Mouse (Mus musculus) G1E (cell line): Measurements from ENCODE around the gene Pprc1. TPM values are rescaled to one million over a fixed set of nuclear protein-coding genes. Genes with fewer than 3 reads are reported as not detected.

Experiments
- ATAC-seq: 2 replicates; pipeline ENCODE4 v1.8.0; 2016; ENCODE audit warnings: mild to moderate bottlenecking; ENCODE audit not compliant: insufficient number of reproducible peaks, poor library complexity, low FRiP score, severe bottlenecking; ENCODE audit errors: extremely low read depth
- DNase-seq: peaks from one replicate; pipeline ENCODE4 v3.0.0; 2012; ENCODE audit warnings: low spot score
- H3K27me3 ChIP-seq: 2 replicates; pipeline ENCODE4 v1.6.1; 2012; ENCODE audit warnings: mild to moderate bottlenecking, low read length, inconsistent platforms; ENCODE audit not compliant: insufficient read depth
- H3K36me3 ChIP-seq: replicated peaks from 2 replicates; pipeline ENCODE3; 2012; ENCODE audit warnings: mild to moderate bottlenecking, inconsistent platforms
- H3K4me1 ChIP-seq: 2 replicates; pipeline ENCODE4 v1.6.1; 2012; ENCODE audit warnings: low read depth, low read length, inconsistent platforms, mixed read lengths; ENCODE audit not compliant: insufficient read depth
- H3K4me3 ChIP-seq: 2 replicates; pipeline ENCODE4 v1.5.1; 2012; ENCODE audit warnings: low read depth, mild to moderate bottlenecking, inconsistent platforms, low read length, moderate library complexity, mixed read lengths
- H3K9me3 ChIP-seq: replicated peaks from 2 replicates; pipeline ENCODE4 v1.6.1; 2012; ENCODE audit warnings: inconsistent platforms
- CTCF ChIP-seq: IDR thresholded peaks from 2 replicates; pipeline ENCODE4 v1.5.1; 2012; ENCODE audit warnings: low read depth, low read length, inconsistent platforms, mixed read lengths
- GATA1 ChIP-seq: IDR thresholded peaks from 2 replicates; pipeline ENCODE4 v1.6.1; 2012; ENCODE audit warnings: borderline replicate concordance, low read length, inconsistent platforms, mixed read lengths
- GATA2 ChIP-seq: IDR thresholded peaks from 2 replicates; pipeline ENCODE4 v1.6.1; 2012; ENCODE audit warnings: low read depth, low read length, inconsistent platforms, borderline replicate concordance
- POLR2AphosphoS5 ChIP-seq: IDR thresholded peaks from 2 replicates; pipeline ENCODE4 v1.6.1; 2012; ENCODE audit warnings: low read depth, low read length, inconsistent platforms; ENCODE audit not compliant: insufficient replicate concordance
- TAL1 ChIP-seq: conservative IDR thresholded peaks from 2 replicates; pipeline ENCODE4 v1.6.1; 2012; ENCODE audit warnings: low read depth, low read length, inconsistent platforms, mixed read lengths
- polyA plus RNA-seq: library from polyadenylated mRNA; stranded (reverse); fragments of >175 nt; gene quantifications from 2 replicates; pipeline ENCODE4 v1.2.3, GENCODE M21; 2012
- total RNA-seq, 2 experiments: library from RNA; stranded (forward) in 1 of 2; stranded (reverse) in 1 of 2; fragments of 200-1000 nt in 1 of 2; fragments of >200 nt in 1 of 2; fragmentation: Nextera tagmentation in 1 of 2; gene quantifications; 2 replicates each; pipeline ENCODE4 v1.2.3; 2014 to 2017

The Pprc1 gene
- total and polyA plus RNA-seq, 3 experiments, result 11.8 to 132 (median 73.3) TPM

GRCm38 (mm10) chr19:46087871-46088270 is 43.2 kb downstream of the Pprc1 start:
- Histone ChIP-seq H3K27me3 (peaks cover 5% of the 10 kb centered on the region; the same call in 1 of the 2 replicates), H3K4me3 (no peak overlapping the region), H3K4me1 (peaks cover 5% of the 10 kb centered on the region), H3K36me3 (peaks cover 46% of the 10 kb centered on the region), H3K9me3 (no peaks in the 10 kb centered on the region)
- TF ChIP-seq GATA1 (no peak), POLR2AphosphoS5 (no peak), CTCF (no peak), GATA2 (no peak), TAL1 (no peak)
- no peak for DNase-seq
- no peak for ATAC-seq

- H3K4me3 ChIP-seq, result no peak overlapping the region
- H3K36me3 ChIP-seq, result peaks cover 9% of the 10 kb centered on the region
- peaks cover 11% of the 10 kb centered on the region; the same call in 1 of the 2 replicates for H3K27me3 ChIP-seq
- no peaks in the 10 kb centered on the region for H3K9me3 ChIP-seq
- DNase-seq, result no peak
- ATAC-seq, result no peak
- H3K4me1 ChIP-seq, result no peaks in the 10 kb centered on the region; the same call in 1 of the 2 replicates
- TF ChIP-seq GATA1 (no peak), GATA2 (no peak), POLR2AphosphoS5 (no peak), CTCF (no peak)
Measured at GRCm38 (mm10) chr19:46091641-46092040, 47.0 kb downstream of the Pprc1 start.

GRCm38 (mm10) chr19:46094144-46094543 is 49.5 kb downstream of the Pprc1 start:
- Histone ChIP-seq H3K36me3 (no peaks in the 10 kb centered on the region), H3K4me3 (no peak overlapping the region), H3K4me1 (no peaks in the 10 kb centered on the region), H3K9me3 (no peaks in the 10 kb centered on the region; the same call in 1 of the 2 replicates), H3K27me3 (peaks cover 11% of the 10 kb centered on the region; the same call in 1 of the 2 replicates)
- DNase-seq (no peak), ATAC-seq (no peak)
- TF ChIP-seq GATA1, result no peak
- TF ChIP-seq TAL1, result no peak
- TF ChIP-seq GATA2, result no peak
- no peak for TF ChIP-seq CTCF
- no peak for TF ChIP-seq POLR2AphosphoS5

GRCm38 (mm10) chr19:46095291-46095690 is 50.6 kb downstream of the Pprc1 start:
- TF ChIP-seq POLR2AphosphoS5, result no peak
- no peak for TF ChIP-seq TAL1
- no peak for TF ChIP-seq GATA2
- TF ChIP-seq CTCF, result no peak
- TF ChIP-seq GATA1, result no peak
- no peaks in the 10 kb centered on the region for H3K4me1 ChIP-seq
- H3K4me3 ChIP-seq, result no peak overlapping the region
- H3K27me3 ChIP-seq, result peaks cover 11% of the 10 kb centered on the region; the same call in 1 of the 2 replicates
- DNase-seq, result no peak
- no peaks in the 10 kb centered on the region for H3K36me3 ChIP-seq
- no peak for ATAC-seq
- H3K9me3 ChIP-seq, result no peaks in the 10 kb centered on the region; the same call in 1 of the 2 replicates

GRCm38 (mm10) chr19:46096396-46096795 is 51.7 kb downstream of the Pprc1 start:
- no peak for ATAC-seq
- no peak for DNase-seq
- TF ChIP-seq GATA2 (no peak), TAL1 (no peak), CTCF (no peak), POLR2AphosphoS5 (no peak), GATA1 (no peak)

GRCm38 (mm10) chr19:46099561-46099960 is 54.9 kb downstream of the Pprc1 start:
- DNase-seq (no peak), ATAC-seq (no peak)
- 0 out of 2 replicates have a peak, but pooled peaks cover 3% of the 10 kb centered on the region for H3K27me3 ChIP-seq
- H3K9me3 ChIP-seq, result no peaks in the 10 kb centered on the region; the same call in 1 of the 2 replicates
- no peaks in the 10 kb centered on the region for H3K36me3 ChIP-seq
- H3K4me1 ChIP-seq, result no peaks in the 10 kb centered on the region
- no peak overlapping the region for H3K4me3 ChIP-seq
- TF ChIP-seq POLR2AphosphoS5, result no peak
- TF ChIP-seq CTCF, result no peak
- no peak for TF ChIP-seq GATA1
- no peak for TF ChIP-seq TAL1
- TF ChIP-seq GATA2, result no peak

More at GRCm38 (mm10) chr19:46096396-46096795, 51.7 kb downstream of the Pprc1 start:
- Histone ChIP-seq H3K4me1 (no peaks in the 10 kb centered on the region), H3K9me3 (no peaks in the 10 kb centered on the region; the same call in 1 of the 2 replicates), H3K27me3 (peaks cover 11% of the 10 kb centered on the region; the same call in 1 of the 2 replicates), H3K36me3 (no peaks in the 10 kb centered on the region), H3K4me3 (no peak overlapping the region)
